29 mouse cellular contexts compared by ENCODE assay signal in genomic region chr9:86328270-86328669, GRCm38 (mm10).
DNase-seq lines count a peak whose midpoint lies in the region; ATAC-seq and TF ChIP-seq lines count a peak whose summit lies in the region.
"Had no signal": no experiment of that assay in that cellular context is flagged by ENCODE, and none has a peak within 500 bp of the region (broad histone marks: within the 10 kb centered on the region; RNA-seq: fewer than 3 reads in every experiment).

No protein-coding gene starts in this region.

- ATAC-seq in forebrain, embryonic 13.5 days = no peak
- ATAC-seq in heart, embryonic 16.5 days (replicated peaks; ENCODE audit: extremely low read depth, insufficient read depth, low FRiP score) = peak; percentile 73
- ATAC-seq in limb, embryonic 13.5 days (ENCODE audit: low FRiP score, low read depth) = no peak
- ATAC-seq: inflammation-experienced regulatory T-cells, adult 6 months; liver, embryonic 12.5 days; liver, postnatal 0 days; midbrain, embryonic 13.5 days had no signal

- no peak for DNase-seq in forebrain, embryonic 10.5 days (ENCODE audit: extremely low spot score, low spot score)
- no peak for DNase-seq in heart, adult 2 months
- no peak for DNase-seq in limb, embryonic 10.5 days (ENCODE audit: low spot score)
- peak; percentile 10 for DNase-seq in right cerebral cortex, adult 18-20 months
- no peak for DNase-seq in right cerebral cortex, postnatal 10 days (ENCODE audit: low spot score in 2 of 2)
- DNase-seq: adrenal gland, adult 8-10 months; cerebellum, adult 9-10 months; cerebellum, postnatal 36 days; gastrocnemius, postnatal 25 days; kidney, adult 11 months; kidney, postnatal 36 days; liver, postnatal 0 days; retina, postnatal 1 day; spleen, adult 18-20 months; thymus, adult 2 months; thymus, postnatal 36 days had no signal

- intact Hi-C loops in heart, adult 2 months (cut with DNase I) = no loop called here

- no peaks in the 10 kb centered on the region for H3K9me3 ChIP-seq in forebrain, embryonic 10.5 days
- no peaks in the 10 kb centered on the region for H3K9me3 ChIP-seq in forebrain, embryonic 13.5 days (replicated peaks)
- H3K9me3 ChIP-seq in heart, embryonic 16.5 days (replicated peaks; ENCODE audit: control insufficient read depth, low read length) = no peaks in the 10 kb centered on the region
- H3K9me3 ChIP-seq in limb, embryonic 13.5 days = no peaks in the 10 kb centered on the region
- H3K9me3 ChIP-seq in limb, embryonic 10.5 days (replicated peaks) = no peaks in the 10 kb centered on the region
- H3K9me3 ChIP-seq: embryonic facial prominence, embryonic 12.5 days; forebrain, embryonic 12.5 days; G1E; liver, embryonic 12.5 days; midbrain, embryonic 13.5 days; neural tube, embryonic 15.5 days had no signal

- no peak for TF ChIP-seq CTCF in heart, adult 2 months (IDR thresholded peaks at IDR 0.05)

- no peaks in the 10 kb centered on the region; the same call in 1 of the 2 replicates for H3K36me3 ChIP-seq in forebrain, embryonic 10.5 days (replicated peaks)
- no peaks in the 10 kb centered on the region for H3K36me3 ChIP-seq in forebrain, embryonic 13.5 days (ENCODE audit: poor library complexity, severe bottlenecking)
- no peaks in the 10 kb centered on the region for H3K36me3 ChIP-seq in heart, embryonic 16.5 days (ENCODE audit: control insufficient read depth, insufficient read depth)
- H3K36me3 ChIP-seq in heart, adult 2 months (ENCODE audit: control insufficient read depth, insufficient read depth, low read length) = no peaks in the 10 kb centered on the region
- no peaks in the 10 kb centered on the region for H3K36me3 ChIP-seq in limb, embryonic 13.5 days
- H3K36me3 ChIP-seq in limb, embryonic 10.5 days = no peaks in the 10 kb centered on the region
- H3K36me3 ChIP-seq: embryonic facial prominence, embryonic 12.5 days; forebrain, embryonic 12.5 days; G1E; liver, embryonic 12.5 days; midbrain, embryonic 13.5 days; neural tube, embryonic 15.5 days had no signal

- H3K4me1 ChIP-seq in forebrain, embryonic 10.5 days = peaks cover 48% of the 10 kb centered on the region
- H3K4me1 ChIP-seq in forebrain, embryonic 13.5 days = peaks cover 8% of the 10 kb centered on the region
- no peaks in the 10 kb centered on the region; the same call in 1 of the 2 replicates for H3K4me1 ChIP-seq in heart, embryonic 16.5 days (ENCODE audit: control insufficient read depth, insufficient read depth, low read length)
- H3K4me1 ChIP-seq in heart, adult 2 months (ENCODE audit: control insufficient read depth, insufficient read depth, low read length) = no peaks in the 10 kb centered on the region
- peaks cover 25% of the 10 kb centered on the region for H3K4me1 ChIP-seq in limb, embryonic 13.5 days
- peaks cover 3% of the 10 kb centered on the region; the same call in 1 of the 2 replicates for H3K4me1 ChIP-seq in limb, embryonic 10.5 days
- H3K4me1 ChIP-seq: liver, embryonic 12.5 days; neural tube, embryonic 15.5 days had no signal

- H3K9ac ChIP-seq in forebrain, embryonic 13.5 days = no peak overlapping the region
- H3K9ac ChIP-seq in heart, embryonic 16.5 days (ENCODE audit: low read length) = no peak overlapping the region
- no peak overlapping the region for H3K9ac ChIP-seq in heart, adult 2 months (ENCODE audit: low read depth, low read length)
- H3K9ac ChIP-seq in limb, embryonic 13.5 days = no peak overlapping the region
- H3K9ac ChIP-seq: embryonic facial prominence, embryonic 12.5 days; forebrain, embryonic 12.5 days; hindbrain, embryonic 14.5 days; liver, embryonic 12.5 days; liver, postnatal 0 days; midbrain, embryonic 13.5 days; neural tube, embryonic 15.5 days had no signal

- TF ChIP-seq EP300 in heart, adult 2 months (IDR thresholded peaks at IDR 0.05; ENCODE audit: insufficient read depth, low read depth, low read length) = no peak

- peaks cover 32% of the 10 kb centered on the region for H3K27me3 ChIP-seq in forebrain, embryonic 10.5 days (ENCODE audit: poor library complexity, severe bottlenecking)
- no peaks in the 10 kb centered on the region for H3K27me3 ChIP-seq in forebrain, embryonic 13.5 days
- H3K27me3 ChIP-seq in heart, embryonic 16.5 days (ENCODE audit: control insufficient read depth, insufficient read depth, low read length) = no peaks in the 10 kb centered on the region
- no peaks in the 10 kb centered on the region for H3K27me3 ChIP-seq in heart, adult 2 months (ENCODE audit: control insufficient read depth, insufficient read depth, low read length)
- H3K27me3 ChIP-seq in limb, embryonic 13.5 days = no peaks in the 10 kb centered on the region
- no peaks in the 10 kb centered on the region for H3K27me3 ChIP-seq in limb, embryonic 10.5 days (ENCODE audit: low read depth, poor library complexity, severe bottlenecking)
- H3K27me3 ChIP-seq: embryonic facial prominence, embryonic 12.5 days; liver, embryonic 12.5 days; midbrain, embryonic 13.5 days; neural tube, embryonic 15.5 days had no signal

- TF ChIP-seq POLR2A in heart, adult 2 months (IDR thresholded peaks at IDR 0.05; ENCODE audit: insufficient read depth, low read depth, low read length) = no peak

- 78% methylated on average over 4 of the region's 4 CpGs for WGBS in forebrain, embryonic 10.5 days
- 70% methylated on average over 4 of the region's 4 CpGs for WGBS in forebrain, embryonic 13.5 days
- 43% methylated on average over 4 of the region's 4 CpGs for WGBS in heart, embryonic 16.5 days
- WGBS in heart, adult 2 months = 72% methylated on average over 4 of the region's 4 CpGs
- WGBS in limb, embryonic 13.5 days = 52% methylated on average over 4 of the region's 4 CpGs
- 66% methylated on average over 4 of the region's 4 CpGs for WGBS in limb, embryonic 10.5 days

- H3K79me2 ChIP-seq in heart, adult 2 months (replicated peaks; ENCODE audit: control insufficient read depth, insufficient read depth, low read length) = no peaks in the 10 kb centered on the region

- H3K4me2 ChIP-seq in forebrain, embryonic 13.5 days = no peak overlapping the region
- no peak overlapping the region for H3K4me2 ChIP-seq in heart, embryonic 16.5 days (ENCODE audit: low read depth, low read length)
- H3K4me2 ChIP-seq in limb, embryonic 13.5 days (replicated peaks) = no peak overlapping the region
- H3K4me2 ChIP-seq: embryonic facial prominence, embryonic 12.5 days; forebrain, embryonic 12.5 days; hindbrain, embryonic 14.5 days; liver, embryonic 12.5 days; midbrain, embryonic 13.5 days; neural tube, embryonic 15.5 days had no signal

- 0 out of 2 replicates have a peak overlapping the region, but pooled peaks have one; percentile 15 for H3K27ac ChIP-seq in forebrain, embryonic 10.5 days
- no peak overlapping the region for H3K27ac ChIP-seq in forebrain, embryonic 13.5 days
- H3K27ac ChIP-seq in heart, embryonic 16.5 days (ENCODE audit: low read length) = no peak overlapping the region
- H3K27ac ChIP-seq in heart, adult 2 months = no peak overlapping the region
- 0 out of 2 replicates have a peak overlapping the region, but pooled peaks have one; percentile 10 for H3K27ac ChIP-seq in limb, embryonic 13.5 days
- no peak overlapping the region for H3K27ac ChIP-seq in limb, embryonic 10.5 days
- H3K27ac ChIP-seq: embryonic facial prominence, embryonic 12.5 days; forebrain, embryonic 12.5 days; hindbrain, embryonic 14.5 days; layer of hippocampus, adult 2 months; left cerebral cortex, adult 2 months; liver, embryonic 12.5 days; midbrain, embryonic 13.5 days; neural tube, embryonic 15.5 days had no signal

- H3K4me3 ChIP-seq in forebrain, embryonic 10.5 days = no peak overlapping the region
- no peak overlapping the region for H3K4me3 ChIP-seq in forebrain, embryonic 13.5 days
- no peak overlapping the region for H3K4me3 ChIP-seq in heart, embryonic 16.5 days (ENCODE audit: low read length)
- H3K4me3 ChIP-seq in heart, adult 2 months = no peak overlapping the region
- H3K4me3 ChIP-seq in limb, embryonic 13.5 days = no peak overlapping the region
- H3K4me3 ChIP-seq in limb, embryonic 10.5 days = no peak overlapping the region
- H3K4me3 ChIP-seq: embryonic facial prominence, embryonic 12.5 days; forebrain, embryonic 12.5 days; layer of hippocampus, adult 2 months; left cerebral cortex, adult 2 months; liver, embryonic 12.5 days; midbrain, embryonic 13.5 days; neural tube, embryonic 15.5 days had no signal

Comparison
In these comparisons a context has a peak if more than half of its experiments do, and no peak if none do; other contexts are left out.
1. H3K27ac ChIP-seq: peak in forebrain, embryonic 10.5 days (single experiment) and limb, embryonic 13.5 days (single experiment); none in forebrain, embryonic 13.5 days (single experiment), heart, embryonic 16.5 days (single experiment), heart, adult 2 months (single experiment) and limb, embryonic 10.5 days (single experiment).